Mouse (Mus musculus): ENCODE data around the gene Skint9. TPM values are rescaled to one million over a fixed set of nuclear protein-coding genes. Genes with fewer than 3 reads are reported as not detected.
"Not testable (repeated sequence)": the region's sequence is repeated elsewhere in the genome, so short reads cannot be mapped to it uniquely, and the experiment has no call there.

Gene Skint9
- total RNA-seq (2014; fragmentation: Nextera tagmentation) (not detected in 2 replicates), total RNA-seq (2017) (not detected in 2 replicates)

DNA sequence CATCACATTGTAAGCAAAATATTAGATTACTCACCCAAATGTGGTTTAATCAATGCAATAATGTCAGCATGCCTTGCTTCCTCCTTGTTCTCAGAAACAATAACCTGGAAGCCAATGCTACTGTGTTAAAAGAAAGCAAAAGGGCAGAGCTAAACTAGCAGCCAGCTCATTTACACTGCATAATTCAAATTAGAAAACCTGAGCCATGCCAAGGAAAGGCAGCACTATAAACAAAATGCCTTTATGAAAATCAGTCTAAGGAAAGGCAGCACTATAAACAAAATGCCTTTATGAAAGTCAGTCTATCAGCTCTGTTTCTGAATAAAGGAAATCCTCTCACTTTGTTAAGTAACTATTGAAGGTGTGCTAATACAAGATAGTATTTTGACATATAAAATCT lies at the start of gene Skint9:
Skint9 (minus strand) TSS at position 101 of the 400 bp plus-strand sequence.
- no peak for ATAC-seq (replicated peaks; ENCODE audit: low FRiP score, low TSS enrichment, poor library complexity, severe bottlenecking)

DNA sequence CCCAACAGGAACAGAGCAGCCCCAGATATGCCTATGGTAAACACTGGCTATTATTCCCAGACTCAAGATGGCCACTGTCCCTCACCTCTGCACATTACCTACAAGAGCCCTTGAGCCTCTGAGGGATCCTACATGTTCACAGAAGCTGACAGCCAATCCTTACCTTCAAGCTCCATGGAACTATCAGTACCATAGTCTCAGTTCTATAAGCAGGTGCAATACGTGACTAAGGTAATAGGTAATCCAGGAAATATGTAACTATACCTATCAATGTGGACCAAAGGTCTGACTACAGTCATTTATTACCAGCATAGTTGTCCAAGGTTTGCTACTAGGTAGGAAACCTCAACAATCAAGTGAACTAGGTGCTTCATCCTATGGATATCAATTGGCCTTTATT lies 1.1 kb downstream of the Skint9 start:
- no peak for ATAC-seq (replicated peaks; ENCODE audit: low FRiP score, low TSS enrichment, poor library complexity, severe bottlenecking)

DNA sequence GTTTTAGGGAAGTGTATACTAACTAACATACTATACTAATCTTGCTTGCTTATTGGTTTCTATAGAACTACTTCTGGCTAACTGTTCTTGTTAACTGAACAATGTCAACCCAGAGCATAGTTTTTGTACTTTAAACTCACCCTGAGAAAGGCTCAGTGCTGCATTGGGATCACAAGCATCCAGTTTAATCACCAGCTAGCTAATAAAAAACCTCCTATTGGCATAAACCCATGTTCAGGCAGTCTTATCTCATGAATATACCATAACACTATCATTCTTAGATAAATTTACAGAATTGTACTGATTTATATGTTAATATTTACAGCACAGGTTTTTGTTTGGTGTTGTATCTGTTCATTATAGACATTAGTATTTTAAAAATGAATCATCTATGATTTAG lies 1.6 kb downstream of the Skint9 start:
- no peak for ATAC-seq (replicated peaks; ENCODE audit: low FRiP score, low TSS enrichment, poor library complexity, severe bottlenecking)

DNA sequence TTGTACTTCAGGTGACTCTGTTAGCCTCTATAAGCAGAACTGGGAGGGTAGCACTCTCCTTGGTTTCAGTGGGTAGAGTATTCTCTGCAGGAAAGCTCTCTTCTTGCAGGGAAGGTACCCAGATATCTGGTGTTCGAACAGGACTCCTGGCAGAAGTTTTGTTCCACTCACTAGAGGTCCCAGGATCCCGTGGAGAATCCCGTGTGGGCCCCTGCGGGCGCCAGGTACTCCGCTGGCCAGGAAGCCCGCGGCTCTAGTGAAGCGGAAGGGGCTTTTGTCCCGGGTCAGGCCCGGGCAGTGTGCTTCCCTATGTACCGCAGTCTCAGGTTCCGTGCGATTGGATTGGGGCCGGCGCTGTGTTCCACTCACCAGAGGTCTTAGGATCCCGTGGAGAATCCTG lies 84.7 kb downstream of the Skint9 start:
- ATAC-seq (replicated peaks; ENCODE audit: low FRiP score, low TSS enrichment, poor library complexity, severe bottlenecking) = not testable (repeated sequence)

Other genes starting within 250 kb of the Skint9 start
- gene Skint3, start 201.7 kb downstream of the Skint9 start, total RNA-seq (2014; fragmentation: Nextera tagmentation) = not detected in 2 replicates
- gene Skint3, start 201.7 kb downstream of the Skint9 start, total RNA-seq (2017) = 0.23 and 1.1 TPM in 2 replicates
- gene Skint2, start 123.2 kb upstream of the Skint9 start, total RNA-seq (2014; fragmentation: Nextera tagmentation) = not detected in 2 replicates
- not detected in 2 replicates for gene Skint2, start 123.2 kb upstream of the Skint9 start, total RNA-seq (2017)

All from megakaryocyte-erythroid progenitor cell, adult 5-6 weeks (primary cell).